Mouse (Mus musculus): ENCODE results near the gene Vgll4. TPM values are rescaled to one million over a fixed set of nuclear protein-coding genes. Genes with fewer than 3 reads are reported as not detected.

Gene Vgll4
- 25.6 and 27.2 TPM in 2 replicates for polyA plus RNA-seq (2021; fragmentation: Nextera tagmentation)
- long read RNA-seq, experiment 1, transcript Vgll4-204 (6 exons, 1,023 nt) = minor isoform, 13 of 50 reads
- long read RNA-seq, experiment 1, transcript Vgll4-201 (5 exons, 2,028 nt) = major isoform, 23 of 50 reads
- long read RNA-seq, experiment 1, partial matches to known transcripts = 3 of 50 reads
- long read RNA-seq, experiment 1, other reads (novel, unspliced or antisense) = 9 of 50 reads
- long read RNA-seq, experiment 2, transcript Vgll4-201 (5 exons, 2,028 nt) = major isoform, 40 of 68 reads
- long read RNA-seq, experiment 2, transcript Vgll4-204 (6 exons, 1,023 nt) = minor isoform, 7 of 68 reads
- long read RNA-seq, experiment 2, transcript Vgll4-207 (1 exons, 1,763 nt) = minor isoform, 8 of 68 reads
- long read RNA-seq, experiment 2, partial matches to known transcripts = 0 of 68 reads
- long read RNA-seq, experiment 2, other reads (novel, unspliced or antisense) = 13 of 68 reads

GRCm38 (mm10) chr6:114969213-114970120, at the start of gene Vgll4:
TSS of gene Vgll4 (minus strand) at chr6:114969994.

Other genes starting within 250 kb of the Vgll4 start
- gene Tamm41, start 67.9 kb upstream of the Vgll4 start, polyA plus RNA-seq (2021; fragmentation: Nextera tagmentation) = 20.4 and 21.8 TPM in 2 replicates
- gene Syn2, start 164.9 kb upstream of the Vgll4 start, polyA plus RNA-seq (2021; fragmentation: Nextera tagmentation) = 150 and 246 TPM in 2 replicates